Mouse (Mus musculus): Measurements from ENCODE around the gene Cldn7. TPM values are rescaled to one million over a fixed set of nuclear protein-coding genes. Genes with fewer than 3 reads are reported as not detected.
"Not testable (repeated sequence)": the region's sequence is repeated elsewhere in the genome, so short reads cannot be mapped to it uniquely, and the experiment has no call there.

Gene Cldn7
- total RNA-seq, 2 experiments from 2014 or later, result not detected

DNA sequence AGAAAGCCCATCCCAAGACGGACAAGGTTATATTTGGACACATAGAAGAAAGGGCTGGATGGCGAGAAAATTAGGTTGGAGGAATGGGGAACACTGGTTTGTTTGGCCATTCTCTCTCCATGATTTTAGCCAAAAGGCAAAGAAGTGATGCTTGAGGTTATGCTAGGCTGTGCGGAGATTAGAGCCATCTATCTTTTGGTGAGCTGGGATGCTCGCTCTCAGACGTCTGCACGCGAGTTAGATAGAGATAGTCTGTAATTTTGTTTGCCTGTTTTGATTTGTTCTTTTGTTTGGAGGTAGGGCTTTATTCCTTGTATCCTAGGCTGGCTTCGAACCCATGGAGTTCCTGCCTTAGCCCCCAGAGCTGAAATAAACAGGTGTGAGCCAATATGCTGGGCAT, 36.6 kb downstream of the Cldn7 start:
- intact Hi-C loops (cut with DNase I), result loop anchor here (5.0 kb wide), 1 partner anchor 211 kb away; the partner anchor contains the start of gene Slc16a11
- DNase-seq (ENCODE audit: low spot score in 2 of 2), result no peak

DNA sequence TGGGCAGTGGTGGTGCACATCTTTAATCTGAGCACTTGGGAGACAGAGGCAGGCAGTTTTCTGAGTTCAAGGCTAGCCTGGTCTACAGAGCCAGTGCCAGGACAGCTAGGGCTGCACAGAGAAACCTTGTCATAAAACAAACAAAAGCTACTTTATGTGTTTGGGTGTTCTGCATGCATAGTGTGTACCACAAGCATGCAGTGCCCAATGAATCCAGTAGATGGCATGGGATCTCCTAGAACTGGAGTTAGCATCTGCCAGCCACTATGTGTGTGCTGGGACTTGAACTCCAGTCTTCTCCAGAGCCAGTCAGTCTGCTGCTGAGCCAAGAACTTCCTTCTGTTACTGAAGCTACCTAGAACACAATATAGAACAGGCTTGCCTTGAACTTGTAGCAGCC, 37.3 kb downstream of the Cldn7 start:
- DNase-seq (ENCODE audit: low spot score in 2 of 2), result no peak
- intact Hi-C loops (cut with DNase I), result loop anchor here (5.0 kb wide), 1 partner anchor 210 kb away; the partner anchor contains the start of gene Slc16a11

DNA sequence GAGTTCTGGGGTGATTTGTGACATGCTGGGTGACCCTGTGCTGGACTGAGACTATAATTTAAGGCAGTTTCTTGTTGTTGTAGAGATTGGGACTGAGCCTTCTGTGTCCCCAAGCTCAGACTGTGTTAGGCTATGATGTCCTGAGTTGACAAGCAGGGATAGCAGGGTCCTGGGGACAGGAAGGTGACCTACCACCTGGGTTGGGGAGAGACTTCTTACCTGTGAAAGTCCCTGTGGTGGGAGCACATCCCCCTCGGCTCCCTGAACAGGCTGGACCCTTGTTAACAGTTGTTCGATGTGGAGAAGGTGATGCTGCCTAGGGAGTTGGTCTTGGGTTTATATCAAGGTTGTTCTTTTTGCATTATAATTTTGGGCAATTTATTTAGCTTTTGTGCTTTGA, 37.9 kb downstream of the Cldn7 start:
- no peak for DNase-seq (ENCODE audit: low spot score in 2 of 2)
- intact Hi-C loops (cut with DNase I), result loop anchor here (5.0 kb wide), 1 partner anchor 210 kb away; the partner anchor contains the start of gene Slc16a11

DNA sequence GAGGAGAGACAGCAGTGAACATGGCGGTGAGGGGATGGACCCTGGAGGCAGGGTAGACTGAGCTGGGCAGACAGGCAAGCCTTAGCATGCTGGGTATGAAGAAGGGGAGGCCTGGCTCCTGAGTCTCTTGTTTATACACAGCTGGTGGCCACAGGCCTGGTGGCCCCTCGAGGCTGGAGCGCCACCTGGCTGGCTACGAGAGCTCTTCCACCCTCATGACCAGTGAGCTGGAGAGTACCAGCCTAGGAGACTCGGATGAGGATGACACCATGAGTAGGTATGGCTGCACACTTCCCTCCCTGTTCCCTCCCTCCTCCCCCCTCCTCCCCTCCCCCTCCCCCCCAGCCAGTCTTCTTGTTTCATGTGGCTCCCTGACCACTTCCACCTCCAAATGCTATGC, 40.9 kb downstream of the Cldn7 start:
- DNase-seq (ENCODE audit: low spot score in 2 of 2), result no peak
- intact Hi-C loops (cut with DNase I), result no loop called here

DNA sequence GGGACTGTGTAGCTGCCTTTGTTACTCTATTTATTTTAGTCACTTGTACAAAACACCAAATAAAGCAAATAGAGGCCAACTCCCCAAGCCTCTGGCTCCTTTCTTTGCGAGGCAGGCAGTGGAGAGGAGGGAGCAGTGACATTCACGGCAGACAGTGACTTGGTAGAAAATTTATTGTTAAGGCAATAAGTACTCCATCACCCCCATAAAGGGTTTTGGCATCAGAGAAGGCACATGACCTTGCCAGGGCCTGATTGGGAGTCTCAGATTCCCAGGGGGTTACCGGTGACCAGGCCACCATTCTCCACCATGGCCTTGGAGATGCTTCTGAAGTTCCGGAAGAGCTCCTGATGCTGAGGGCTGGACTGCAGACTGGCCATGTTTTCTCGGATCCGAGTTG, 45.5 kb downstream of the Cldn7 start:
- intact Hi-C loops (cut with DNase I), result no loop called here
- no peak for DNase-seq (ENCODE audit: low spot score in 2 of 2)

DNA sequence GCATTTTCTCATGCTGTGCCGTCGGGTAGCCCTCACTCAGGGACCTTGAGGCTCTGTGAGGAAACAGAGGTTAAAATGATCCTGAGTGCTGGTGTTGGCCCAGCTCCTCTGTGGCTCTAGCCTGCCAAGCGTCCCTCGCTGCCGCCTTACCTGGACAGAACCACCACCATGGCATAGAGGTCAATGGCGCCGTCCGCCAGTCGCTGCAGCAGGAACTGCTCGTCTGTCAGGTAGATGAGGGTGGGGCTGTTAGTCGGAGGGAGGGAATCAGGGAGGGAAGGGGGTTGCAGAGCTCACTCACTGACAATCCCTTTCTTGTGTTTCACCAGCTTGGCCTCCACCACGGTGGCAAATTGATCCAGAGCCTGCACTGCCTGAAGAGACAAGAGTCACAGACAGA, 46.0 kb downstream of the Cldn7 start:
- intact Hi-C loops (cut with DNase I), result no loop called here
- DNase-seq (ENCODE audit: low spot score in 2 of 2), result no peak

DNA sequence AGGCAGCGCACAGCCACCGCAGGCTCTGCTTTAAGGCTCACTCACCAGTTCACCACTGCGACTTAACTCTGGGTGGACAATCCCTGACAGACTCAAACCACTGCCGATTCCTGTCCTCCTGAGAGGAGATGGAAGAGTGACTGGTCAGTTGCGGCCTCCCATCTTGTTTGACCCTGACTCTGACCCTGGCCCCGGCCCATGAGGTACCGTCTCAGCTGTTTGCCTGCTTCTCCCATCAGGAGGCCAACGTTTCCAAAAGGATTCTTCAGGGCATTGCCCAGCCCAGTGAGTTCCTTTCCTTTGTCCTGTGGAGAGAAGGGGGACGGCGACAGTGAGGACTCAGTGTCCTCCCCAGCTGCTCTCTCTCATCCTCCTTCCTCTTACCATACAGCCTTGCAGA, 46.4 kb downstream of the Cldn7 start:
- intact Hi-C loops (cut with DNase I), result no loop called here
- no peak for DNase-seq (ENCODE audit: low spot score in 2 of 2)

DNA sequence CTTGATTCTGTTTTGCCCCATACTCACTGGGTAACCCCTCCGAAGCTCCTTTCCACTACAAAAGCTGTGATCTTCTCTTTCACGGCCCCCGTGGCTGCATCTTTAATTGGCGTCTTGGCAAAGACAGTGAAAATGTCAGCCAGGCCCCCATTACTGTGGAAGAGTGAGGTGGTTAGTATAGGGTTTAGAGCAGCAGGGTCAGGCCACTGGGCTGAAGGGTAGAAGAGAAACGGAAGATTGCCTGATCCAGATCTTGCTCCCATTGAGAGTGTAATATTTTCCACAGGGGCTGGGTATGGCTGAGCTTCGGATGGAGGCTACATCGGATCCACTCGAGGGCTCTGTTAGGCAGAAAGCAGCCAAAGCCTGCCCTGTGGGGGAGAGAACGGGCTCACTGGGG, 48.4 kb downstream of the Cldn7 start:
- no peak for DNase-seq (ENCODE audit: low spot score in 2 of 2)
- intact Hi-C loops (cut with DNase I), result no loop called here

DNA sequence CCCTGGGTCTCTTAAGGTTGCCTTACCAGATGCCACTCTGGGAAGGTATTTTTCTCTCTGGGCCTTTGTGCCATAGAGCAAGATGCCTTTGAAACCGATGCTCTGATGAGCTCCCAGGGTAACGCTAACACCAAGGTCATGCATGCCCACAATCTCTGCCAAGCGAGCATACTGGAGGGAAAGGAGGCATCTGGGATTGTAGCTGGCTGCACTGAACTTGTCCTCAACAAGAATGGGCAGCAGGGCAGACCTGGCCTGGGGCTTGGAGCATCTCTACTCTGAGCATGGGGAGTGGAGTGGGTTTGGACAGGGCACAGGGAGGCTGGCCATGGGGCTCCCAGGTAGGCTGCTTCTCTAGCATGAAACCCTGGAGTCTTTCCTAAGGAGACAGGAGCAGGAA, 48.8 kb downstream of the Cldn7 start:
- DNase-seq (ENCODE audit: low spot score in 2 of 2), result no peak
- intact Hi-C loops (cut with DNase I), result no loop called here

DNA sequence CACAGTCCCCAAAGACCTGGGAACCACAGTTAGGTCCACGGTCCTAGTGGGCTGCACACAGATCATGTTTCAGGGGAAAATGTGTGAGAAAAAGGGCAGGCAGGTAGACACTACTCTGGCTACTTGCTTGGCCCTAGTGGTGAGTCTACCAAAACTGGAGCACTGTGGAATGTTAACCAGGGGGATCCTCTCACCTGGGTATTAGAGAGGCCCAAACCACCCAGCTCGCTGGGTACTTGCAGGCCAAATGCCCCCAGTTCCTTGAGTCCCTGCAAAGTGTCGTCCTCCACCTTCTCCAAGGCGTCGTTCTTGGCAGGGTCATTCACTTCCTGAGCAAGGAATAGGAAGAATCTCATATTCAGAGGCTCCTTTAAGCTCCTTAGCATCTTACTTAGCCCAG, 49.5 kb downstream of the Cldn7 start:
- intact Hi-C loops (cut with DNase I), result no loop called here
- DNase-seq (ENCODE audit: low spot score in 2 of 2), result no peak

DNA sequence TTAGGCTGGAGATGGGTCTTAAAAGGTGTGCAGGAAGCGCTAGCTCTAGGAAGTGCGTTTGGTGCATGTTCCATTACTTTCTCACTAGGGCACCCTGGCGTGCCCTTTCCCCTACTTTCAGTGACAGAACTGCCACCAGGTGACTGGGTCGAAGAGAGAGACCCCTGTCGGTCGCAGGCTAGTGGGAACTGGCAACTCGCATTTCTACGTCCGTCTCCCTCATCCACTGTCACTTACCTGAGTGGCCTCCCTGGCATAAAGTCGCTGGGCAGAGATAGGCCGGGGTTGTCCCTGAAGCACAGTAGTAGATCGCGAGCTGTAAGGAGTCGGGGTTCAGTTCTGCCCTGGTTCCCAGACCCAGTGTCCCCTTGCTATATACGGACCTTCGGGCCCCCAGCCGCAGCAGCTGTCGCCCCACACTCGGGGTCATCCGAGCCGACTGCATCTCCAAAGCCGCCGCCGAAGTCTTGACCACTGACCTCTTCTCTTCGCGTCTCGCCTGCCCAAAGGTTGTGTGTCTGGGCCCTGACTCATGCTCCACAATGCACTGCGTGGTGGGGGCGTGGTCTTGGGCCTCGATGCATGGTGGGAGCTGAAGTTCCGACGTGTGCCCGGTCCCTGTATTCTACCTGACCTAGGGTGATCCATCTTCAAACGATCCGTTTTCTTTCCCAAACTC, 50.4 kb downstream of the Cldn7 start, which contains the start of gene Acadvl:
Gene Acadvl (minus strand): TSS at position 532 of the 679 bp plus-strand sequence.
- DNase-seq (ENCODE audit: low spot score in 2 of 2), result peak; percentile 89 to 93
- intact Hi-C loops (cut with DNase I), result no loop called here

DNA sequence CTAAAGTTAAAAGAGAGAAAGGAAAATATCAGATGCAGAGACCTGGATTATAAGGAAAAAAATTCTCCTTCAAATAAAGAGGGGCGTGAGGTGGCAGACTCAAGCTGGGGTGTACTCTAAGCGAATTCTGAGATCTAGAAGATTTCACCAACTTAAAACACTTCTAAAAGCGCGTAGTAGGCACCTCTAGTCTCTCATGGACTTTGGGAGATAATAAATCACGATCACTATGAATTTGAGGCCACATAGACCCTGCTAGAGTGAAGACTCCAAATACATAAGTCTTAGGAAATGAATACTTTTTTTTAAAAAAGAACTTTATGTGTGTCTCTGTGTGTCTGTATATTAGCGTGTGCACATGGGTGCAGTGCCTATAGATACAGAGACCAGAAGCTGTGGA, 51.1 kb downstream of the Cldn7 start:
- intact Hi-C loops (cut with DNase I), result no loop called here

DNA sequence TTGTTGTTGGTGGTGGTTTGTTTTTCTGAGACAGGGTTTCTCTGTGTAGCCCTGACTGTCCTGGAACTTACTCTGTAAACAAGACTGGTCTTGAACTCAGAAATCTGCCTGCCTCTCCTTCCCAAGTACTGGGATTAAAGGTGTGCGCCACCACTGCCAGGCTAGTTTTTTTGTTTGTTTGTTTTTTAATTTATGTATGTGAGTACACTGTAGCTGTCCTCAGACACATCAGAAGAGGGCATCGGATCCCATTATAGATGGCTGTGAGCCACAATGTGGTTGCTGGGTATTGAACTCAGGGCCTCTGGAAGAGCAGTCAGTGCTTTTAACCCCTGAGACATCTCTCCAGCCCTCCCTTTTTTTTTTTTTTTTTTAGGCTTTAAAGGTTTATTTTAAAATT, 51.6 kb downstream of the Cldn7 start:
- intact Hi-C loops (cut with DNase I); DNase-seq (ENCODE audit: low spot score in 2 of 2): not testable (repeated sequence)

More for the DNA sequence above, 51.1 kb downstream of the Cldn7 start:
- no peak for DNase-seq (ENCODE audit: low spot score in 2 of 2)

DNA sequence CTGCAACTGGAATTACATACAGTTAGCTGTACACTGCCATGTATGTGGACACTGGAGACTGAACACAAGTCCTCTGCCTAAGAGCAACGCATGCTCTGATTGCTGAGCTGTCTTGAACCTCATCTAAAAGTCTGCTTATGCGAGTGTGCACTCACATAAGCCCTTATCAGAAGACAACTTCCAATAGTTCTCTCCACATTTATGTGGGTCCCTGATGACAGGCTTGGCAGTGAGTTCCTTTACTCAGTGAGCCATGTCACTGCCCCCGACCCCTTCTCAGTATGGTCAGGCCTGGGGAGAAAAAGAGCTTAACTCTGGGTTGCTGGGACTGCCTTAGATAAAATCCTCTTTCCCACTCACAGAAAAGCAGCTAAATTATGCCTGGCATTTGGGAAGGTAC, 52.1 kb downstream of the Cldn7 start, which contains the start of gene Dlg4:
Gene Dlg4 (plus strand): TSS at position 274 of the 400 bp plus-strand sequence.
- intact Hi-C loops (cut with DNase I), result no loop called here
- DNase-seq (ENCODE audit: low spot score in 2 of 2), result no peak

DNA sequence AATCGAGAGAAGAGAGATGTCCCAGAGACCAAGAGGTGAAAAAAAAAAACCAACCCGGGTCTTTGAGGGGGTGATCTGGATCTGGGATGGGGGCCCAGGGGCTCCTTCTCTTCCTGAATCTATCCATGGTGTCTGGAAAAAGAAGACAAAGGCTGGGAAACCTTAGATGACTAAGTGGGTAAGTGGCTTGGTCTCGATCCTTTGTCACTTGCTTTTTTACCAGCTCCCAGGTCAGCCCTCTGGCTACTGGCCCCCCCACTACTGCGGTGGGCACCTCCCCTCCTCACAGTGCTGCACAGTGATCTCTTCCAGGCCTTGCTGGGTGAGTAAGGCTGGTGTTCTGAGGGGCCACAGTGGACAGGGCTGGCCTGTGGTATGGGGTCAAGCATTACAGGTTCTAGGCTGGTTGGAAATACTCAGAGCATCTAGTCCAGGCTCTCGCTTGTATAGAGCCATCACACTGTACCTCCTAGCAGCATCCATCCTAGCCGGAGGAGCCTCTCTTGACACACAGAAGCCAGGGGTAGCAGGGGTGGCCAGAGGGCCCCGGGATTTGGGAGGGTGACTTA, 52.7 kb downstream of the Cldn7 start:
- intact Hi-C loops (cut with DNase I), result no loop called here
- no peak for DNase-seq (ENCODE audit: low spot score in 2 of 2)

Small RNA genes lying within 50 kb of the gene (microRNA-seq; reads per million reads assigned to microRNA genes)
- gene Gm44349 (0.25 to 0.67 reads per million in 2 experiments), gene Mir324 (10,881 to 11,260 reads per million in 2 experiments)

Other genes with a start within 250 kb of the Cldn7 start
- 10 to 100 TPM; 53.3 to 53.6 TPM for gene Polr2a, start 206.1 kb upstream of the Cldn7 start, total RNA-seq (2021)
- gene Slc35g3, start 202.8 kb upstream of the Cldn7 start, total RNA-seq (2021), result not detected
- 100 to 1,000 TPM; 110 to 114 TPM for gene Zbtb4, start 198.9 kb upstream of the Cldn7 start, total RNA-seq (2021)
- gene Chrnb1, start 168.8 kb upstream of the Cldn7 start, total RNA-seq (2021), result 1 to 10 TPM; 1.3 to 2.0 TPM
- gene Fgf11, start 162.9 kb upstream of the Cldn7 start, total RNA-seq (2021), result 10 to 100 TPM; 14.9 to 17.2 TPM
- gene Tmem102, start 159.2 kb upstream of the Cldn7 start, total RNA-seq (2021), result not detected
- not detected for gene Gm39566, start 149.5 kb upstream of the Cldn7 start, total RNA-seq (2021)
- gene Spem2, start 146.3 kb upstream of the Cldn7 start, total RNA-seq (2021), result not detected
- gene Spem1, start 142.6 kb upstream of the Cldn7 start, total RNA-seq (2021), result under 1 TPM in 1 of 2 experiments, not detected in 1; 0.43 TPM
- gene Nlgn2, start 127.0 kb upstream of the Cldn7 start, total RNA-seq (2021), result 100 to 1,000 TPM; 233 to 248 TPM
- 100 to 1,000 TPM; 129 to 134 TPM for gene Tmem256, start 126.3 kb upstream of the Cldn7 start, total RNA-seq (2021)
- 10 to 100 TPM; 15.6 to 19.2 TPM for gene Plscr3, start 118.4 kb upstream of the Cldn7 start, total RNA-seq (2021)
- gene Tnk1, start 106.0 kb upstream of the Cldn7 start, total RNA-seq (2021), result under 1 TPM in 1 of 2 experiments, not detected in 1; 0.27 TPM
- gene Tmem95, start 86.8 kb upstream of the Cldn7 start, total RNA-seq (2021), result not detected
- gene Kctd11, start 83.4 kb upstream of the Cldn7 start, total RNA-seq (2021), result 1 to 10 TPM; 1.1 to 1.2 TPM
- not detected for gene Acap1, start 69.2 kb upstream of the Cldn7 start, total RNA-seq (2021)
- gene 2810408A11Rik, start 63.8 kb upstream of the Cldn7 start, total RNA-seq (2021), result under 1 TPM; 0.55 to 0.60 TPM
- gene Neurl4, start 63.7 kb upstream of the Cldn7 start, total RNA-seq (2021), result 100 to 1,000 TPM; 113 to 117 TPM
- gene Gps2, start 50.9 kb upstream of the Cldn7 start, total RNA-seq (2021), result 10 to 100 TPM; 26.9 to 33.2 TPM
- gene Eif5a, start 42.8 kb upstream of the Cldn7 start, total RNA-seq (2021), result 100 to 1,000 TPM; 425 to 450 TPM
- 10 to 100 TPM in 1 of 2 experiments, 1 to 10 TPM in 1; 6.1 to 10.7 TPM for gene Ybx2, start 29.0 kb upstream of the Cldn7 start, total RNA-seq (2021)
- gene Slc2a4, start 16.6 kb upstream of the Cldn7 start, total RNA-seq (2021), result 1 to 10 TPM; 2.3 to 3.5 TPM
- 100 to 1,000 TPM; 117 to 129 TPM for gene Ctdnep1, start 16.4 kb downstream of the Cldn7 start, total RNA-seq (2021)
- 100 to 1,000 TPM; 106 to 109 TPM for gene Elp5, start 17.7 kb downstream of the Cldn7 start, total RNA-seq (2021)
- gene Gabarap, start 26.4 kb downstream of the Cldn7 start, total RNA-seq (2021), result 100 to 1,000 TPM; 217 to 218 TPM
- 10 to 100 TPM; 44.6 to 47.5 TPM for gene Phf23, start 31.0 kb downstream of the Cldn7 start, total RNA-seq (2021)
- gene Dvl2, start 35.8 kb downstream of the Cldn7 start, total RNA-seq (2021), result 10 to 100 TPM; 26.1 to 32.2 TPM
- 10 to 100 TPM; 57.4 to 59.3 TPM for gene Acadvl, start 50.6 kb downstream of the Cldn7 start, total RNA-seq (2021)
- 100 to 1,000 TPM; 931 to 954 TPM for gene Dlg4, start 52.2 kb downstream of the Cldn7 start, total RNA-seq (2021)
- gene Asgr1, start 89.3 kb downstream of the Cldn7 start, total RNA-seq (2021), result 1 to 10 TPM; 1.7 to 3.1 TPM
- not detected for gene Asgr2, start 127.9 kb downstream of the Cldn7 start, total RNA-seq (2021)
- under 1 TPM; 0.44 to 0.50 TPM for gene Mgl2, start 165.6 kb downstream of the Cldn7 start, total RNA-seq (2021)
- gene Clec10a, start 191.4 kb downstream of the Cldn7 start, total RNA-seq (2021), result 1 to 10 TPM; 2.3 to 2.4 TPM
- 10 to 100 TPM; 23.9 to 27.1 TPM for gene Slc16a11, start 248.0 kb downstream of the Cldn7 start, total RNA-seq (2021)